In genomic region chr5:111661971-111662370, GRCm38 (mm10) we compare ENCODE assay signal across 8 mouse cellular contexts.
DNase-seq lines count a peak whose midpoint lies in the region; ATAC-seq and TF ChIP-seq lines count a peak whose summit lies in the region.

No protein-coding gene starts in this region.

- no peak for TF ChIP-seq POLR2A in myocyte (IDR thresholded peaks at IDR 0.05; ENCODE audit: insufficient read length, low read depth)

- no peaks in the 10 kb centered on the region for H3K36me3 ChIP-seq in forebrain, embryonic 13.5 days (ENCODE audit: poor library complexity, severe bottlenecking)
- H3K36me3 ChIP-seq in hindbrain, embryonic 14.5 days (replicated peaks; ENCODE audit: control insufficient read depth, insufficient read depth): no peaks in the 10 kb centered on the region
- H3K36me3 ChIP-seq in myocyte (ENCODE audit: control insufficient read depth, insufficient read depth): no peaks in the 10 kb centered on the region

- DNase-seq in kidney, postnatal 10 days: peak; percentile 51
- no peak for DNase-seq in kidney, adult 8-10 months
- peak; percentile 68 for DNase-seq in hindbrain, embryonic 14.5 days (ENCODE audit: low spot score)
- DNase-seq in layer of hippocampus, adult 18-20 months (ENCODE audit: low spot score in 2 of 2): no peak
- no peak for DNase-seq in right cerebral cortex, adult 2 months (ENCODE audit: low spot score in 2 of 2)
- no peak for DNase-seq in yolk sac, embryonic 10.5 days (ENCODE audit: low spot score)

- H3K4me1 ChIP-seq in forebrain, embryonic 13.5 days: peaks cover 48% of the 10 kb centered on the region
- H3K4me1 ChIP-seq in hindbrain, embryonic 14.5 days (replicated peaks; ENCODE audit: control insufficient read depth, insufficient read depth, low read length): peaks cover 43% of the 10 kb centered on the region

- no peak overlapping the region for H3K9ac ChIP-seq in forebrain, embryonic 13.5 days
- peak overlapping the region; percentile 21; the same call in 1 of the 2 replicates for H3K9ac ChIP-seq in hindbrain, embryonic 14.5 days

- no peaks in the 10 kb centered on the region for H3K9me3 ChIP-seq in forebrain, embryonic 13.5 days (replicated peaks)
- no peaks in the 10 kb centered on the region for H3K9me3 ChIP-seq in hindbrain, embryonic 14.5 days (ENCODE audit: control insufficient read depth, low read length)

- no peak overlapping the region for H3ac ChIP-seq in myocyte (ENCODE audit: control insufficient read depth, insufficient read length)

- 34% methylated on average over 12 of the region's 12 CpGs for WGBS in forebrain, embryonic 13.5 days
- 34% methylated on average over 12 of the region's 12 CpGs for WGBS in hindbrain, embryonic 14.5 days

- H3K79me2 ChIP-seq in myocyte (ENCODE audit: control insufficient read depth, insufficient read depth): no peaks in the 10 kb centered on the region

- H3K27ac ChIP-seq in forebrain, embryonic 13.5 days: peak overlapping the region; percentile 88
- peak overlapping the region; percentile 89 for H3K27ac ChIP-seq in hindbrain, embryonic 14.5 days

- no peak for ATAC-seq in forebrain, embryonic 13.5 days
- ATAC-seq in hindbrain, embryonic 14.5 days (ENCODE audit: low FRiP score): peak; percentile 19; the same call in 1 of the 2 replicates

- 0 out of 2 replicates have a peak, but pooled peaks cover 8% of the 10 kb centered on the region for H3K27me3 ChIP-seq in forebrain, embryonic 13.5 days
- H3K27me3 ChIP-seq in hindbrain, embryonic 14.5 days (ENCODE audit: control insufficient read depth, insufficient read depth, low read length): no peaks in the 10 kb centered on the region
- peaks cover 70% of the 10 kb centered on the region for H3K27me3 ChIP-seq in myocyte (ENCODE audit: control insufficient read depth, insufficient read depth, insufficient read length)

- no peak overlapping the region for H3K4me3 ChIP-seq in forebrain, embryonic 13.5 days
- H3K4me3 ChIP-seq in hindbrain, embryonic 14.5 days (replicated peaks; ENCODE audit: low read length): no peak overlapping the region
- no peak overlapping the region for H3K4me3 ChIP-seq in myocyte

- no peak overlapping the region for H3K4me2 ChIP-seq in forebrain, embryonic 13.5 days
- H3K4me2 ChIP-seq in hindbrain, embryonic 14.5 days (replicated peaks): no peak overlapping the region
- H3K4me2 ChIP-seq in myocyte (ENCODE audit: low read depth): no peak overlapping the region

TF ChIP-seq in myocyte, 11 proteins besides CTCF, POLR2A, EP300 and RAD21:
- TF ChIP-seq USF1 (IDR thresholded peaks at IDR 0.05; ENCODE audit: low read depth): no peak
- no peak for TF ChIP-seq REST (IDR thresholded peaks at IDR 0.05; ENCODE audit: insufficient read depth, insufficient read length)
- no peak for TF ChIP-seq TCF12 (IDR thresholded peaks at IDR 0.05; ENCODE audit: insufficient read depth, poor library complexity, severe bottlenecking)
- peak; percentile 2 for TF ChIP-seq TCF3 (IDR thresholded peaks at IDR 0.05; ENCODE audit: insufficient read length, low read depth)
- TF ChIP-seq E2F4 (IDR thresholded peaks at IDR 0.05; ENCODE audit: insufficient read depth): no peak
- TF ChIP-seq POLR2AphosphoS2 (IDR thresholded peaks at IDR 0.05; ENCODE audit: insufficient read length, low read depth): no peak
- TF ChIP-seq MYOD1 (IDR thresholded peaks at IDR 0.05; ENCODE audit: control insufficient read depth in 1 of 3, insufficient read length in 2 of 3, low read depth in 2 of 3): peak in 1 of 3 experiments; percentile 28
- no peak for TF ChIP-seq MYOG (IDR thresholded peaks at IDR 0.05; ENCODE audit: control insufficient read depth in 1 of 3, insufficient read depth in 1 of 3, insufficient read length in 2 of 3, low read depth in 2 of 3)

Comparison
In these comparisons a context has a peak if more than half of its experiments do, and no peak if none do; other contexts are left out.
1. DNase-seq: peak in kidney, postnatal 10 days (single experiment) and hindbrain, embryonic 14.5 days (single experiment); none in kidney, adult 8-10 months (0 of 2), layer of hippocampus, adult 18-20 months (0 of 2), right cerebral cortex, adult 2 months (0 of 2) and yolk sac, embryonic 10.5 days (single experiment).